Mouse (Mus musculus): ENCODE data around the gene Kiss1. TPM values are rescaled to one million over a fixed set of nuclear protein-coding genes. Genes with fewer than 3 reads are reported as not detected.

Gene Kiss1
- polyA plus RNA-seq, 1 experiment from 2014 or later: not detected

GRCm38 (mm10) chr1:133346531-133346930, 24.9 kb downstream of the Kiss1 start:
- Histone ChIP-seq H3K9me3 (no peaks in the 10 kb centered on the region), H3K9ac (replicated peaks) (no peak overlapping the region), H3K27me3 (0 out of 2 replicates have a peak, but pooled peaks cover 3% of the 10 kb centered on the region), H3K4me1 (replicated peaks) (peaks cover 5% of the 10 kb centered on the region), H3K4me3 (replicated peaks) (no peak overlapping the region), H3K27ac (no peak overlapping the region), H3K4me2 (replicated peaks) (no peak overlapping the region), H3K36me3 (no peaks in the 10 kb centered on the region)
- 90% methylated on average over 9 of the region's 9 CpGs for WGBS
- ATAC-seq: no peak

- Histone ChIP-seq H3K4me1 (replicated peaks) (peaks cover 12% of the 10 kb centered on the region), H3K9me3 (no peaks in the 10 kb centered on the region), H3K36me3 (no peaks in the 10 kb centered on the region), H3K27ac (no peak overlapping the region), H3K4me3 (replicated peaks) (no peak overlapping the region), H3K9ac (replicated peaks) (no peak overlapping the region), H3K4me2 (replicated peaks) (no peak overlapping the region), H3K27me3 (peaks cover 5% of the 10 kb centered on the region)
- no peak for ATAC-seq
- 83% methylated on average over 3 of the region's 3 CpGs for WGBS
Measured at GRCm38 (mm10) chr1:133347226-133347625, 25.6 kb downstream of the Kiss1 start.

DNA sequence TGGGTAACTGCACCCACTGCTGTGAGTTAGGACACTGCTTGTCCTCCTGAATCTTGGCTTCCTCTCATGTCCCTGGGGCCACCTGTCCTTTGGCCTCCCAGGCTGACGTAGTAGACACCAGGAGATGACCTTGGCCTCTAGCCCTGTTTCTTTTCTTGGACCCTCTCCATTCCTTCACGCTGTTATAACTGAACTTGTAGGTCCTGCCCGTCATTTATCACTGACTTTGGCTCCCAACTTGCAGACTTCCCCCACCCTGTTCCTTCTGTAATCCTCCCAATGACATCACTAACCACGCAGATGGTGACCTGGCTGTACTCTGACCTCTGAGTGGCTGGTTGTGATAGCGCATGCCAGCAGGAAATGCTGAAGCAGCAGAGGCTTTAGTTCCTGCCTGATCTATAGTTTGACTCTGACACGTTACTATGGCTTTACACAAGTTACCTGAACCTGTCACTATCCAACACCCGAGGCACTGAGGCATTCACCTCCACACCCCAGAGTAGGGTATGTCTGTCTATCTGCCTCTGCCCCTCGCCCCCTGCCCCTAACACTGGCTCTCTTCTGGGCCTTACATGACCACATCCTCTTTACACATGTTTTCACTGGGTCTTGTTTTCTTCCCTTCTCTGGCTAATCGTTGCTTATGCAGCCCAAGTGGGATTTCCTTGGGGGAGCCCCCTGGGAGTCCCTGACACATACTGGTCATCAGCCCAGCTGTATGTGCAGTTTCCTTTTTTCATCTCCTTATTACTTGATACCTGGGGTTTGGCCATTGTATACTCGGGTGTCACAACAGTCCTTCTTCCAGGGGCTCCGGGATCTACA, 26.2 kb downstream of the Kiss1 start:
- Histone ChIP-seq H3K4me3 (replicated peaks) (no peak overlapping the region), H3K9ac (replicated peaks) (no peak overlapping the region), H3K27ac (no peak overlapping the region), H3K4me2 (replicated peaks) (no peak overlapping the region), H3K36me3 (no peaks in the 10 kb centered on the region), H3K4me1 (replicated peaks) (peaks cover 14% of the 10 kb centered on the region), H3K27me3 (peaks cover 10% of the 10 kb centered on the region), H3K9me3 (no peaks in the 10 kb centered on the region)
- 81% methylated on average over 11 of the region's 11 CpGs for WGBS
- ATAC-seq: no peak

- Histone ChIP-seq H3K4me2 (replicated peaks) (no peak within 1 kb of the TSS), H3K9me3 (no peaks in the 10 kb centered on the region), H3K36me3 (no peaks in the 10 kb centered on the region), H3K27ac (no peak within 1 kb of the TSS), H3K9ac (replicated peaks) (no peak within 1 kb of the TSS), H3K4me1 (replicated peaks) (peaks cover 14% of the 10 kb centered on the region), H3K4me3 (replicated peaks) (no peak within 1 kb of the TSS), H3K27me3 (peaks cover 10% of the 10 kb centered on the region)
- WGBS: 88% methylated on average over 1 of the region's 1 CpGs
- no peak for ATAC-seq
Measured at GRCm38 (mm10) chr1:133350210-133350609, 28.5 kb downstream of the Kiss1 start, which contains the start of gene Ren1. Gene Ren1 (plus strand): TSS chr1:133350510.

DNA sequence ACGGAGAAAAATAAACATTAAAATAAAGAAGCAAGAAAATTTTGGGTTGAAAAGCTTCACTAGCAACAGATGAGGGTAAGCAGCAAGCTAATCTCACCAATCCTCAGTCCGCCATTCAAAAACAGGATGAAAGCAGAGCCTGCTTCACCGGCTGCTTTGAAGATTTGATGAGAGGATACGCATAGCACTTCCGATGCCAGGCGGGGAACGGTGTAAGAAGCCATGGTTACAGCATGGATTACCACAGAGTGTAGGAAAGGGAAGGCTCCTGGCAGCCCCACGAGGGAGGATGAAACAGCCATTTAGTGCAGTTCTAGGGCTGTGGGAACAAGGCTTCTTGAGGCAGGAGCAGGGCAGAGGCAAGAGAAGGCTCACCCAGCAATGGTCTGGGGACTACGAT, 30.1 kb downstream of the Kiss1 start:
- WGBS: 36% methylated on average over 9 of the region's 9 CpGs
- H3K4me2 ChIP-seq (replicated peaks): no peak overlapping the region
- 0 out of 2 replicates have a peak overlapping the region, but pooled peaks have one; percentile 12 for H3K9ac ChIP-seq (replicated peaks)
- no peaks in the 10 kb centered on the region for H3K9me3 ChIP-seq
- peaks cover 18% of the 10 kb centered on the region for H3K4me1 ChIP-seq (replicated peaks)
- no peak overlapping the region for H3K4me3 ChIP-seq (replicated peaks)
- peaks cover 12% of the 10 kb centered on the region for H3K27me3 ChIP-seq
- ATAC-seq: no peak
- H3K27ac ChIP-seq: no peak overlapping the region
- no peaks in the 10 kb centered on the region for H3K36me3 ChIP-seq

DNA sequence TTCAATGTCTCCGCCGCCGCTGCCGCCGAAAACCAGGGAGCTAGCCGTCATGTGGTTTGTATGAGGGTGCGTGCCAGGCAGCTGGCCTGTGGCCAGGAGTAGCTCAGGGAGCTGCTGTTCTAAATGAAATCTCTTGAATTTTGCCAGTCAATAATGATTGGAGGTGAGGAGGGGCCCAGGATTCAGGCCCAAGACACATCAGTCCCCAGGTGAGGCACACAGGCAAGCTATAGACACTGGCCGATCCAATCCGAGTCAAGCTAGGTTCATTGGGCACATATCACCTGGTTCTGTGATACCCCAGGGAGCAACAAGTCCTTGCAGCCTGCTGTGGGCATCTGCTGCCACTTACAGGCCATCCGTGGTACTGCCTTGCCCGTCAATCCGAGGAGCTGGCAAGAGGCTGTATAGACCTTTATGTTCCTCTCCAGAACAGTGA, 31.7 kb downstream of the Kiss1 start:
- Histone ChIP-seq H3K27ac (no peak overlapping the region), H3K4me2 (replicated peaks) (no peak overlapping the region), H3K27me3 (peaks cover 12% of the 10 kb centered on the region), H3K4me1 (replicated peaks) (peaks cover 19% of the 10 kb centered on the region), H3K36me3 (no peaks in the 10 kb centered on the region), H3K9ac (replicated peaks) (no peak overlapping the region), H3K4me3 (replicated peaks) (no peak overlapping the region), H3K9me3 (no peaks in the 10 kb centered on the region)
- peak; percentile 70 for ATAC-seq
- 55% methylated on average over 12 of the region's 12 CpGs for WGBS

GRCm38 (mm10) chr1:133355469-133355868, 33.8 kb downstream of the Kiss1 start:
- Histone ChIP-seq H3K27me3 (peaks cover 16% of the 10 kb centered on the region), H3K36me3 (no peaks in the 10 kb centered on the region), H3K9ac (replicated peaks) (no peak overlapping the region), H3K4me1 (replicated peaks) (peaks cover 19% of the 10 kb centered on the region), H3K4me3 (replicated peaks) (no peak overlapping the region), H3K4me2 (replicated peaks) (no peak overlapping the region), H3K9me3 (no peaks in the 10 kb centered on the region), H3K27ac (no peak overlapping the region)
- 51% methylated on average over 5 of the region's 5 CpGs for WGBS
- no peak for ATAC-seq

- Histone ChIP-seq H3K4me1 (replicated peaks) (peaks cover 19% of the 10 kb centered on the region), H3K9ac (replicated peaks) (no peak overlapping the region), H3K4me2 (replicated peaks) (no peak overlapping the region), H3K36me3 (no peaks in the 10 kb centered on the region), H3K27me3 (peaks cover 13% of the 10 kb centered on the region), H3K9me3 (no peaks in the 10 kb centered on the region), H3K27ac (no peak overlapping the region), H3K4me3 (replicated peaks) (no peak overlapping the region)
- no peak for ATAC-seq
- 63% methylated on average over 15 of the region's 15 CpGs for WGBS
Measured at GRCm38 (mm10) chr1:133355912-133356311, 34.2 kb downstream of the Kiss1 start.

GRCm38 (mm10) chr1:133356330-133356729, 34.7 kb downstream of the Kiss1 start:
- Histone ChIP-seq H3K27ac (no peak overlapping the region), H3K36me3 (no peaks in the 10 kb centered on the region), H3K4me2 (replicated peaks) (no peak overlapping the region), H3K9me3 (no peaks in the 10 kb centered on the region), H3K4me3 (replicated peaks) (no peak overlapping the region), H3K9ac (replicated peaks) (no peak overlapping the region), H3K27me3 (peaks cover 13% of the 10 kb centered on the region), H3K4me1 (replicated peaks) (peaks cover 16% of the 10 kb centered on the region)
- 64% methylated on average over 8 of the region's 8 CpGs for WGBS
- no peak for ATAC-seq

DNA sequence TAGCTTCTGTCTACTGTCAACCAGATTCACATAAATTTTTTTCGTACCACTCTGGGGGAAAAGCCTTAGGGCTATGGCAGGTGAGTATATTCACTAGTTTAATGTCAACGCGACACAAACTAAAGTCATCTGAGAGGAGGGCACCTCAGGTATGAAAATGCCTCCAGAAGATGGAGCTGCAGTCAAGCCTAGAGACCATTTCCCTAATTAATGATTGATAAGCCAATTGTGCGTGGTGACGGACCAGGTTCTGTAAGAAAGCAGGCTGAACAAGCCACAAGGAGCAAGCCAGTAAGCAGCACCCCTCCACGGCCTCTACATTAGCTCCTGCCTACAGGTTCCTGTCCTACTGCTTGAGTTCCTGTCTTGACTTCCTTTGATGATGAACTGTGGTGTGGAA, 39.3 kb downstream of the Kiss1 start:
- H3K4me1 ChIP-seq (replicated peaks): peaks cover 23% of the 10 kb centered on the region
- H3K27me3 ChIP-seq: peaks cover 30% of the 10 kb centered on the region
- H3K9ac ChIP-seq (replicated peaks): no peak overlapping the region
- H3K27ac ChIP-seq: no peak overlapping the region
- H3K4me2 ChIP-seq (replicated peaks): no peak overlapping the region
- no peaks in the 10 kb centered on the region for H3K36me3 ChIP-seq
- no peak overlapping the region for H3K4me3 ChIP-seq (replicated peaks)
- ATAC-seq: no peak
- 88% methylated on average over 6 of the region's 6 CpGs for WGBS
- no peaks in the 10 kb centered on the region for H3K9me3 ChIP-seq

- H3K4me3 ChIP-seq (replicated peaks): no peak overlapping the region
- no peak for ATAC-seq
- no peak overlapping the region for H3K4me2 ChIP-seq (replicated peaks)
- no peak overlapping the region for H3K9ac ChIP-seq (replicated peaks)
- 83% methylated on average over 5 of the region's 5 CpGs for WGBS
- H3K9me3 ChIP-seq: no peaks in the 10 kb centered on the region
- peaks cover 37% of the 10 kb centered on the region for H3K27me3 ChIP-seq
- peaks cover 18% of the 10 kb centered on the region for H3K4me1 ChIP-seq (replicated peaks)
- no peak overlapping the region for H3K27ac ChIP-seq
- no peaks in the 10 kb centered on the region for H3K36me3 ChIP-seq
Measured at GRCm38 (mm10) chr1:133362103-133362502, 40.4 kb downstream of the Kiss1 start.

DNA sequence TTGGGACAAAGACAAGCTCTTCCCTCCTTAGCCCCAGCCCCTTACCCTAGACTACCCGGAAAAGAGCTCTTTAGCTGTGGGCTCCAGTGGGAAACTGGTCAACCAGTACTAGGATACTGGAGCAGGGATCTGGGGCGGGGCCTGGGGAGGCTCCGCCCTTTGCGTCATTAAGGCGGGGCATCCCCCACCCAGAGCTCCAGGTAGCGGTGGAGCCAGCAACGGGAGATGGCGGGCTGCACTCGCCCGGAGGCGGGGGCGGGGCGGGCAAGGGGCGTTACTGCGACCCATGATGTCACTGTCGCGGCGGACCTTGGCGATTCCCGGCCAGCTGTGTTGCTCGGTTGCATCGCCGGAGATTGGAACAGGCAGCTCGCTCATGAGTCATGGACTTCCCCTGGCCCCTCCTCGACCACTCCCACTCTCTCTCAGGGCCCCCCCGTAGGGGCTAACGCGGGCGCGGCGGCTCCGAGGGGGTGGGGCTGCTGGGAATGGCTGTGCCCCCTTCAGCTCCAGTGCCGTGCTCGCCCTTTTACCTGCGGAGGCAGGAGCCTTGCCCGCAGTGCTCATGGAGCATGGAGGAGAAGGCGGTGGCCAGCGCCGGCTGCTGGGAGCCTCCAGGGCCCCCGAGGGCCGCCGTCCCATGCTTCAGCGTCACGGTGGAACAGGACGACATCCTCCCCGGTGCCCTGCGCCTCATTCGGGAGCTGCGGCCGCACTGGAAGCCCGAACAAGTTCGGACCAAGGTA, 41.8 kb downstream of the Kiss1 start, which contains the start of gene Etnk2:
TSS of gene Etnk2 (plus strand) at position 297 of the 746 bp plus-strand sequence.
- Histone ChIP-seq H3K27me3 (peaks cover 37% of the 10 kb centered on the region), H3K9ac (replicated peaks) (peak within 1 kb of the TSS; percentile 76), H3K4me3 (replicated peaks) (peak within 1 kb of the TSS; percentile 66), H3K4me2 (replicated peaks) (peak within 1 kb of the TSS; percentile 92), H3K27ac (peak within 1 kb of the TSS; percentile 28; the same call in 1 of the 2 replicates), H3K9me3 (no peaks in the 10 kb centered on the region), H3K4me1 (replicated peaks) (peaks cover 29% of the 10 kb centered on the region), H3K36me3 (no peaks in the 10 kb centered on the region)
- ATAC-seq: peak; percentile 78
- under 1% methylated on average over 52 of the region's 52 CpGs for whole genome bisulfite sequencing
